Mouse (Mus musculus): ENCODE measurements around the gene Arhgef28.
A peak's percentile ranks its signal among the peaks of the same experiment; 100 is the strongest.

Arhgef28 gene

DNA sequence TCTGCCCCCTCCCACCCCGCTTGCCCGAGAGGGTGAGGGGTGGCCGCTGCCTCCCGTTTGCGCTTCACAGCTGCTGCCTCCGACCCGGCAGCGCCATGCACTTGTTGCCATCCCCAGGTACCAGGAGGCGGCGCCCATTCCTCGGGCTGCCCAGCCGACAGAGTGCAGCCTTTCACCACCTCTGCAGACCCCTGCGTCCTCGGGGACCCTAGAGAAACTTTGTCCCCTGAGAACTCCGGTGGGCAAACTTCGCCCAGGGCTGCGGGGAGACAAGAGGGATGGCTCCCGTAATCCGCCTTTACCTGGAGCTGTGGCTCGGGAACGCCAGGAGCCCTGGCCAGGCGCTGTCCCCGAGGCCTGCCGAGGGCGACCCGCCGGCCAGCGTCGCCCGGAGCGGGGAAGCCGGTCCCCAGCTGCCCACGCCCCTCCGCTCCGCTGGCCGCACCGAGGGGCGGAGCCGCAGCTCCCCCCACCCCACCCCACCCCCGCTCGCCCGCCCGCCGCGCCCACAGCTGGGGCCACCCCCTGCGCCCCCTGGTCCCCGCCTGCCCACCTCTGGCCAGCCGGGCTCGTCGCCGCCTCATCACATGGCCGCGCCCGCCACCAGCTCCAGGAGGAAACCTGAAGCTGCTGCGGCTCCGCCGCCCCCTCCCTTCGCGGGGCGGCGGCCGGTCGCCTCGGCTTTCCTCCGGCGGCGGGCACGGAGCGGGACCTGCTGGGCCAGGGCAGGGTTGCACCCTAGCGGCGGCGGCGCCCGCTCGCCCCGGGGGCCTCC, at the start of gene Arhgef28:
Gene Arhgef28, minus strand, starts transcription at position 669 of the 775 bp plus-strand sequence.
- peak; percentile 80 for ATAC-seq (ENCODE audit: low TSS enrichment)

GRCm38 (mm10) chr13:98254921-98255320, 48.7 kb upstream of the Arhgef28 start:
- peak; percentile 100 for ATAC-seq (ENCODE audit: low TSS enrichment)

DNA sequence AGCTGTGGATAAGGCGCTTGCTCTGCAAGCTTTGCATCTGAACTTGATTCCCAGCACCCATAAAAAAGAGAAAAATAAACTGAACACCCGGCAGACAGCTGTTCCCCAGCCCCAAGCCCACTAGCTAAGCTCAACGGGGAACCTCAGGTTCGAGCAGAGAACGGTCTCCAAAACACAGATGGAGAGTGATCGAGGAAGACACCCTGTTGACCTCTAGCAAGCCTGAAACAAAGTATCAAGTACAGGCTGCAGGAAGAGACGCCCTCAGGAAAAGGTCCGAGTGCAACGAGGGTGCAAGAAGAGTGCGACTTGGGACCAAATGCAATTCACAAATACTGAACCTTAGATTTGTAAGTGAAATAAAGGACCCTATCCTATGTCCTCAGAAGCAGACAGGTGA, 43.4 kb upstream of the Arhgef28 start:
- ATAC-seq (ENCODE audit: low TSS enrichment) = no peak

GRCm38 (mm10) chr13:98245386-98245785, 39.1 kb upstream of the Arhgef28 start:
- ATAC-seq (ENCODE audit: low TSS enrichment) = no peak

DNA sequence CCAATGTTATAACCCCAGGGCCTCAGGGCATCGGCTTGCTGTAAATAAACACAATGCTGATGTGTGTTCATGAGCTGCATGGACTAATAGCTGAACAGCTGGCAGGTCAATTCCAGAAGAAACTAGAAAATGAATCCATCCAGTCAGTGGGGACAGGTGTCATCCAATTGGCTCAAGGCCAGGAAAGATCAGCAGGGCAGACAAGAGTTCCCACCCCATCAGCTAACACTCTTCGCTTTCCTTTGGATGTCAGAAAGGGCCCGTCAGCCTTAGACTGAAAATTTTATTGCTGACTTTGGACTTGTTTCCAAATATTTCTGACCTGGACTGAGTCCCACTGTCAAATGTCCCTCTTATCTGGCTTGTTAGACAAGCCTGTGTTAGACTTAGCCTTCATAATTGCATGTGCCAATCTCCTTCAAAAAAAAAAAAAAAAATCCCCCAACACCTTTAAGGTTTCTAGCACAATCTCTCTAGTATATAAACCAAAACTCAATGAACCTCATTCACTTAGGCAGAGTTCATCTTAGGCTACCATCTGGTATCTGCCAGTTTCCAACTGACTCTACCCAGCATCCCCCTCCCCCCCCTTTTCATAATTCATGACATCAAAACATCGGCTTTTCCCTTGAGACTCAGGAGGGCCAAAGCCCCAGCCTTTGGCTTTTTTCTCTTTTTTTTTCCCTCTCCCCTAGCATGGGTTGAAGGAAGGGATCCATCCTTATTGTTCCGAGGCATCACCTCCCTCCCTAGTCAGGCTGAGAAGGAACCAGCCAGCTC, 38.5 kb upstream of the Arhgef28 start:
- no peak for ATAC-seq (ENCODE audit: low TSS enrichment)

DNA sequence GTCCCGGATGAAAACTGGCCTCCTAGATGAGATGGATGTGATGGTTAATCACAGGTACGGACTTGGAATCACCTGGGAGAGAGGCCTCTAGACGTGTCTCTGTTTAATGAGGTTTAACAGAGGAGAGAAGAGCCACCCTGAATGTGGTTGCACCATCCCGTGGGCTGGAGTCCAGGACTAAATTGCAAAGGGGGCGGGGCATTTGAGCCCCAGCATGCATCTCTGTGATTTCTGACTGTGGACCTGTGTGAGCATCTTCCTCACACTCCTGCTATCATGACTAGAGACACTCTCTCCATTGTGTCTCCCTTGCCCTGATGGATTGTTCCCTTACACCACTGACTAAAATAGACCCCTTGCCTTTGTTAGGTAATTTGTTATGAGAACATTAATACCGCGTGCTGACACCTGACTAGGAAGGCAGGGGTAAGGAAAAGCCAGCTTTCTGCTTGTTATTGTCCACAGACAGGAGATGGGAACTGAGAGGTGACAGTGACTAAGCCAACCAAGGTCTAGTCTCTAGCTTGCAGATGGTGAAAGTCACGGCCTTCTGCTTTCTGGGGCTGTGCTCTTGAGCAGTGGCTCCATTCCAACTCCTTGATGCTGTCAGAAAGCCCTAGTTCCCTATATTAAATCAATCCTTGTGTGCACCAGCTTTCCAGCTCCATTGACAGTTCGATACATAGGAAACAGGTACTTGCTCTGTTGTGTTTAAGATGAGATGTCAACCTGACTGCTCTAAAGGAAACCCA, 35.5 kb upstream of the Arhgef28 start:
- no peak for ATAC-seq (ENCODE audit: low TSS enrichment)

DNA sequence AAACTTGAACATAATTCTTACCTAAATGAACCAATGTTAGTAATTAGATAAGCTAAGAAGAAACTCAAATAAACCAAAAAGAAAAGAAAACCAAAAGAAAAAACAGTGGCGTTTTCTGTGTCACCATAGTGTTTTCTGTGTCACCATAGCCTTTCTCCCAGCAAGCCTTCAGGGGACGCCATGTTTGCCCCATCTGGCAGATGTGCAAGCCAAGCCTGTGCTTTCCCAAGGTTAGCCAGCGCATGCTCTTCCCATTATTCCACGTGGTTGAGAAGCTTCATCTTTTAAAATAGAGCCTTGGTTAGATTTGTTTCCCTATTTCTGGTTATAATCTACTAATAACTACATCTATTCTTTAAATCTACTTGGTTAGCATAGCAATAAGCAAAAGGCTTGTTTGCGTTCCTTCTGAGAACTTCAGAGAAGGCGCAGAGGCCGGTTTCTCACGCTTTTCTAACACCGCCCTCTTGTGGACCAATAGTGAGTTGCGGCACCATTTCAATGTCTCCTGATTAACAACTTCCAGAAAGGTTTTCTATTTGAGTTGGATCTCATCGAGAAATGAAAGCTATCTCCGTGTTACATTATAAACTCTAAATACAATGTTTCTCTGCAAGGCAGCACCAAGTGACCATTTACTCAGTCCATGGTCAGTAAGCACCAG, 33.9 kb upstream of the Arhgef28 start:
- peak; percentile 83 for ATAC-seq (ENCODE audit: low TSS enrichment)

GRCm38 (mm10) chr13:98235451-98235850, 29.2 kb upstream of the Arhgef28 start:
- no peak for ATAC-seq (ENCODE audit: low TSS enrichment)

DNA sequence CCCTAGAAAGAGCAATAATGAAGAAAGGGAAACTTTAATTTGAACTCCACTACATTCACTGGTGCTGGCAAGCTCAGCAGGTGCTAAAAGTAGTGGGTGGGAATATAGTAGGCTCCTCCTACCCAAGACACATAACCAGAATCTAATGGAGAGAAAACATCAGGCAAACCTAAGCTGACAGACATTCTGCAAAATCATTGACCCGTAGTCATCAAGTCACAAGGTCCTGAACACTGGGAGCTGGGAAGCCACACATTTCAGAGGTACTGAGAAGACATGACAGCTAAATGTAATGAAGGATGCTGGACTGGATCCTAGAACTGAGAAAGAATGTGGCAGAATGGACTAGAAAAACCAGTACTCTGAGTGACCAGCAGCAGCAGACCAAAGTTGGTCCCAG, 24.3 kb upstream of the Arhgef28 start:
- ATAC-seq (ENCODE audit: low TSS enrichment) = no peak

GRCm38 (mm10) chr13:98226225-98226624, 20.0 kb upstream of the Arhgef28 start:
- no peak for ATAC-seq (ENCODE audit: low TSS enrichment)

DNA sequence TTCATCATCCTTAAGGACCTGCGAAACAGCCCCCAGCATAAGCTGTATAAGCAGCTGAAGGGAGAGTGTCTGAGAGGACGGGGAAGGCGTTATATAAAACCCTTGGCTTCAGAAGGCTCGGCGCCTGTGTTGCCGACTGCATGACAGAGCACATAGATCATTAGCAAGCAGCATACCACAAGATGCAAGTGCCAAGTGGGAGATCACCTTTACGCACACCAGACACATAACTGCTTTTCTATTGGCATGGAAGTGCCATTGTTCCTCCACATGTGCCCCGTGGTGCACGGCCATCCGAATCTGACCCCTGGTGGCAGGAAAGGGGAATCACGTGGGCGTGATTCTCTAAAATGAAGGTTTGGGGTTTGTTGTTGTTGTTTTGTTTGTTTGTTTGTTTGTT, 16.6 kb upstream of the Arhgef28 start:
- peak; percentile 52; the same call in 1 of the 2 replicates for ATAC-seq (ENCODE audit: low TSS enrichment)

DNA sequence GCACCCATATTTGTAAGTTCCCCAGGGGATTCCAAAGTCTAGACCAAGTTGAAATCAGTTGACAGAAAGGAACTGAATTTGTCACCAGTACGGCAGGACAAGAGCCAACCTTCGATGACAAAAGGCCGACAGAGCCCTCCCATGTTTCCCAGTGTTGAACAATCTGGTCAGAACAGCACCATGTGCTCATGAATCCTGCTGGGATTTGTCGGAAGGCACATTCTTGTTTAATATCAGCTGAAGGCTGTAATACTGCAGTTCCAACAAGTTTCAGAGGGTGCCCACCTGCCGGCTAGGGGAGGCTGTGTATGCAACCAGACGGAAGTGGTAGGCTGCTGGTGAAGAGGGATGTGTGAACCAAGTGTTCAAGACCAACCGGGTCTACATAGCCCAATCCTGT, 3.9 kb upstream of the Arhgef28 start:
- ATAC-seq (ENCODE audit: low TSS enrichment) = no peak

DNA sequence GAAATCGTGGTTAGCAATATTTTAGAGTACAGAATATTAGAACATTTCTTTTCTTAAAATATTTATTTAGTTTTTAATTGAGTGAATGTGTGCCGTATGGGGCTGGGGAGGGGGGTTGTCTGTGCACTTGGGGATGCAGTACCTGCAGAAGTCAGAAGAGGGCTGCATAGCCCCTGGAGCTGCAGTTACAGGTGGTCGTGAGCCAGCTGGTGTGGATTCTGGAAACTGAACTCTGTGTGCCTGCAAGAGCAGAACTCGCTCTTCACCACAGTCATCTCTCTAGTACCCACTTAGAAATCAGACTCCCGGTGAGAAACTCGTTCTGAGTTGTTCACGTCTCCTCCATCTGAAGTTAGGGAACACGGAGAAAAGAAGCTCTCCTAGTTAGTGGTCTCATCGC, 2.6 kb upstream of the Arhgef28 start:
- peak; percentile 54; the same call in 1 of the 2 replicates for ATAC-seq (ENCODE audit: low TSS enrichment)

GRCm38 (mm10) chr13:98206546-98206870, 269 bp upstream of the Arhgef28 start:
- ATAC-seq (ENCODE audit: low TSS enrichment) = no peak; the same call in 1 of the 2 replicates

DNA sequence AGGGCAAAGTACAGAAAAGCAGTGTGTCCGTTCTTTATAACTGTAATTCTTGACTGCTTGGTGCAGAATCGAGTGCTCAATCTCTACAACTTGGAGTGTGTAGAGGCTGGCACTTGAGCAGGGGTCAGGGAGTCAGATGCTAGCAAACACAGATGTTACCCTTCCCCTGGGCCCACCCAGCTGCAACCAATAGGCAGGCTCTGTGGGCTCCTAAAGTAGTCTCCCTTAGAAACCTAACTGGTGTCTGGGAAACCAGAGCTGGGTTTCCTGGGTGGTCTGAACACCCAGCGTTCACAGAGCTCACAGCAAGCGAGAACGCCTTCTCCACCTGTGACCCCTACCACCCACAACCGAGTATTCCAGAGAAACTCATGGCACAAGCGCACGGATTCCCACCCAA, 1.1 kb downstream of the Arhgef28 start:
- ATAC-seq (ENCODE audit: low TSS enrichment) = no peak

GRCm38 (mm10) chr13:98204371-98204770, 1.9 kb downstream of the Arhgef28 start:
- no peak for ATAC-seq (ENCODE audit: low TSS enrichment)

DNA sequence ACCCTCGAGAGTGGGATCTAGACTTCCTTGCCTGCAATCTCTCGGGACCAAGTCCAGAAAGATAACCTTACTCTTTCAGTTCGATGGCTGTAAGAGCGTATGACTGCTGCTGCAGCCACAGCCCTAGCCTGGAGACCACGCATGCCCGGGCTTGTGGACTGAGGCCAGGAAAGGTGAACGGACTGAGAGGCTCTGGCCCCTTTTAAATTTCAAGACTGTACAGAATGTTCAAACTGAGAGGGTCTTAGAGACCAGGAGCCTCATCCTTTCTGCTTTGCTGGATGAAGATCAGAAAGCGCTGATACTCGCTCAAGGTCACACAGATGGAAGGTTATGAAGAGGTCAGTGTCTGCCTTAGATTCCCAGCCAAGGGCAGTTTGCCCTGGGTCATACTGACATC, 4.8 kb downstream of the Arhgef28 start:
- no peak for ATAC-seq (ENCODE audit: low TSS enrichment)

DNA sequence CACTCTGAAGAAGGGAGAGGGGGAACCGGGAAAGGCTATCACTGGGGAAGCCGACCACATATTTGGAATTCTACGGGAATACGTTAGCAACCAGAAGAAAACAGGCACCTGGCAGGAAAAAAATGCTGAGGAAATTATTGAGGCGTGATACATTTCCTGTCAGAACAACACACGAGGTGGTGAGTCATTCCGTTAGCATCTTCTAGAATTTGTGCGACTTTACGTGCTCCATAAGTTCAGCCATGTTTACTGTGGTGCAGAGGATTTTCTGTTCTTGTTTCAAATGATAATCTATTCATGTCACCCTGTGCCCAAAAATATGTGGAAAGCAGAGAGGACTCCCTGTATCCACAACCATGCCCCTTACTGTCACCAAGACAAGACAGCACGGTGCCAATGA, 13.6 kb downstream of the Arhgef28 start:
- ATAC-seq (ENCODE audit: low TSS enrichment) = no peak

DNA sequence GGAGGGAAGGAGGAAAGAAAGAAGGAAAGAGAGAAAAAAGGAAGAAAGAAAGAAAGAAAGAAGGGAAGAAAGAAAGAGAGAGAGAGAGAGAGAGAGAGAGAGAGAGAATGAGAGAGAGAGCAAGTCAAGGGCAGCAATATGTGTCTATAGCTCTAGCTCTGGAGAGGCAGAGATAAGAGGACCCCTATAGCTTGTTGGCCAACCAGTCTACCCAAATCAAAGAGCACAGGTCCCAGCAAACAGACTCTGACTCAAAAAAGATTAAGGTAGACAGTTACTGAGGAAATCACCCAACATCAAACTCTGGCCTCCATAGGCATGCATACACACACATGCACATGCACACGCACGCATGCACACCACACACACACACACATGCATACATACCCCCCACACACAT, 17.7 kb downstream of the Arhgef28 start:
- no peak for ATAC-seq (ENCODE audit: low TSS enrichment)

- no peak for ATAC-seq (ENCODE audit: low TSS enrichment)
These were observed 18.3 kb downstream of the Arhgef28 start for GRCm38 (mm10) chr13:98187904-98188303.

DNA sequence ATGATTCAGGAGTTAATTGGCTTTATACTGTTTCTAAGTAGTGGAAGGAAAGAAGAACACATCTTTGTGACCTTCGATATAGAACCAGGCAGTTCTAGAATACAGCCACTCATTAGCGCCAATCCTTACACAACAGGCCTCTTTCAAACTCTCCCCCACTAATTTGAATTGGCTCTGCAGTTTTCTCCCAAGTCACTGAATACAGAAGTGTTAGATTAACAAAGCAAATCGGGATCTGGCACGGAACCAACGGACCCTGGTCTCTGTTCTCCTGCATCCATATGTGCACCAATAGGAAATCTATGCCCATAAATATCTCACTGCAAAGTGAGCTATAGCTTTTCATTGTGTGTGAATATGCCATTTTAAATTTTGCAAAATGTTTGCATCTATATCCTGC, 20.1 kb downstream of the Arhgef28 start:
- peak; percentile 44 for ATAC-seq (ENCODE audit: low TSS enrichment)

DNA sequence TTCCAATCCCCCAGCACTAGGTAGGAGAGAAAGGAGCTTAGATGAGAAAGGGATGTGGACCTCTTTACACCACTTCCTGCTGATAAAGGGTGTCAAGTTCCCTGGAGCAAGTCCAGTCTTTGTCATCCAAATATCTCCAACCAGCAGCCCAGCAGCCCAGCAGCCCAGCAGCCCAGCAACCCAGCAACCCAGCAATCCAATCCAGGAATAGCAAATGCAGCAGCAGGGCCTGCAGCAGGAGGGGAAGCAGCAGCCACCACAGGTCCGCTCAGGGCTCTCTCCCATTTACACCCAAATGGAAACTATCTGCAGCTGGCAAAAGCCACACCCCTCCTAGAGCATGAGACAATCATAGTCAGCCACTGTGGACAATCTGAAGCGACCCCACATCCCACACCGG, 21.6 kb downstream of the Arhgef28 start:
- no peak for ATAC-seq (ENCODE audit: low TSS enrichment)
